Mouse (Mus musculus) spleen, adult 18-20 months (tissue): Measurements from ENCODE around the gene Trim8.

Source experiments
- DNase-seq, 2 experiments: peaks; one replicate each; pipeline ENCODE4 v3.0.0; 2022; ENCODE audit warnings: mixed read lengths in 2 of 2

Trim8 gene

DNA sequence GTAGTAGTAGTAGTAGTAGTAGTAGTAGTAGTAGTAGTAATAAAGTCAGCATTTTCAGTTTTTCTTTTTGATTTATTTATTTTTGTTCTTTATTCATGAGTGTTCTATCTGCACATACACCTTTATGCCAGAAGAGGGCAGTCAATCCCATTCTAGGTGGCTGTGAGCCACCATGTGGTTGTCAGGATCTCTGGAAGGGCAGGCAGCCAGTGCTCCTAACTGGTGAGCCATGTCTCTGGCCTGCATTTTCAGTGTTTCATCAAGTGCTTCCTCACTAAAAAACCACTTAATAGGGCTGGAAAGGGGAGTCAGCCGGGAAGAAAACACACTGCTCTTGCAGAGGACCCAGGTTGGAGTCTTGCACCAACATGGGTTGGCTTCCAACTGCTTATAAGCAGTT is 60.6 kb downstream of the Trim8 start:
- peak in 1 of 2 experiments; percentile 20 for DNase-seq

DNA sequence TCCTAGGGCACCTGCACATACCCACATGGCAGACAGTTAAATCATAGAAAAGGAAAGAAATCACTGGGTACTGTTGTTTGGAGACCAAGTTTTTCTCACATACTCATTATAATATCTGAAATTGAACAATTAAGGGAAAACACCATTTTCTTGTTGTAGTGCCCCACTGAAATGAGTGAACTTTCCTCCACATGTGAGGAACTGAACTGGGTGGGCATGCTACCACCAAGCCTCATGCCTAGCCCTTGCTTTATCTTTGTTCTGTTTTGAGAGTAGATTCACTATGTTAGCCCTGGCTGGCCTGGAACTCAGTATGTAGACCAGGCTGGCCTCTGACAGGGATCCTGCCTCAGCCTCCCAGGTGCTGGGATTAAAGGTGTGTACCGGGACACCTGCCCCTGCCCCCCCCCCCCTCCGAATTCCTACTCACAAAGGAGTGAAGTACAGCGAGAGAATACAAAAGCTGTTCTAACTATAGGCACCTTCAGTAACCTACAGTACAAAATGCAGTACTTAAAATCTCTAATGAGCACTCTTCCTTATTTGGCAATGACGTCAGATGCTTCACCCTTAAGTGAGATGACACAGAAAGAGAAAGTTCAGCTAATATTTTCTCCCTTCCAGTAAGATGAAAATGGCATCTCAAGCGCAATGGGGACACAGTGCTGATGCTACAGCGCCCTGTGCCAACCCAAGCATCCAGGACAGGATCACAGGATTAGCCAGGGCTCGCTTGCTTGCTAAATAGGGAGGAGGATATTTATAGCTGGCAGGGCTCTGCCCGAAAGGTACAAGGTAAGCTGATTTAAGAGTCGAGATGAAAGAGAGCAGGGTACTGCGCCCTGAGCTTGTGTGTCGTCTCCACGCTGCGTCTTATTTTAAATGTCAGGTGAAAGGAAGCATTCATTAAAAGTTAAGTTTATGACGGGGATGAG is 61.3 kb downstream of the Trim8 start:
- no peak for DNase-seq

DNA sequence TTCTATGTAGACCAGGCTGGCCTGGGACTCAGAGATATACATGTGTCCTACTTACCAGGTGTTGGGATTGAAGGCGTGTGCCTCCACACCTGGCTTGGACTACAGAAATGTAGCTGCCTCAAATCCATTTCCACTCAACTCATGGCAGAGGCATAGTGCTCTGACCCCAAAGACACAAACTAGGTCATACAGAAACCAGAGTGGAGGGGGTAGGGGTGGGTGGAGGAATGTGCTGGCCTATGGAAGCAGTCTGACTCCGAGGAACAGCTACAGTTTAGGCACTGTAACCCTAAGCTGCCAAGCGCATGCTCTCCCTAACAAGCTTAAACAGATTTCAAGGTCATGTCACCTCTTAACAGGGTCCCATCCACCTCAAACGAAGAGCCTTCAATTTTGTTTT is 62.1 kb downstream of the Trim8 start:
- no peak for DNase-seq

DNA sequence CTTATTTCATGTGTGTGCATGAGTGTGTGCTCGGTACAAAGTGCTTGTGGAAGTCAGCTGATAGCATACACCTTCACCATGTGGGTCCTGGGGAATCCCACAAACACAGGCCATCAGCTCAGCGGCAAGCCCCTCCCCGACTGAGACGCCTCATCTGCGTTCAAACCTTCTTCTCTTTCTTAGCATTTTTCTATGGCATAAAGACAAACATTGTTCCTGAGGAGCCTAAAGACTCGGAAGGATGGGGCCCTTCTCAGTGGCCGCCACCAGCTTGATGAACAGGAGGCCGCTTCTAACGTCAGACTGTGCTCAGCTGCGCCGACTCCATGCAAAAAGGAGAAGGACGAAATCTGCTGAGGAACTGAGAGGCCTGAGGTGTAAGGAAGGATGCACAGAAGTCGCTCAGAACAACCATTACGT is 62.6 kb downstream of the Trim8 start:
- DNase-seq = no peak
